Mouse (Mus musculus): ENCODE data around the gene Bcl11a. TPM values are rescaled to one million over a fixed set of nuclear protein-coding genes. Genes with fewer than 3 reads are reported as not detected.

Gene Bcl11a
- polyA plus RNA-seq, 1 experiment: 0.23 TPM

- no peak for TF ChIP-seq POLR2A (IDR thresholded peaks at IDR 0.05; ENCODE audit: borderline replicate concordance, low read depth, low read length)
- no peak for TF ChIP-seq CTCF (IDR thresholded peaks at IDR 0.05; ENCODE audit: low read depth, low read length)
- no peaks in the 10 kb centered on the region for H3K4me1 ChIP-seq (ENCODE audit: control insufficient read depth, insufficient read depth, low read length)
- H3K27ac ChIP-seq (ENCODE audit: insufficient read depth, low read depth, low read length): no peak overlapping the region
- H3K4me3 ChIP-seq (ENCODE audit: insufficient read depth, low read length): no peak overlapping the region
These were observed 68.2 kb downstream of the Bcl11a start for GRCm38 (mm10) chr11:24146034-24146433.

- no peak for TF ChIP-seq CTCF (IDR thresholded peaks at IDR 0.05; ENCODE audit: low read depth, low read length)
- TF ChIP-seq POLR2A (IDR thresholded peaks at IDR 0.05; ENCODE audit: borderline replicate concordance, low read depth, low read length): no peak
- H3K4me3 ChIP-seq (ENCODE audit: insufficient read depth, low read length): no peak overlapping the region
- no peaks in the 10 kb centered on the region for H3K4me1 ChIP-seq (ENCODE audit: control insufficient read depth, insufficient read depth, low read length)
- H3K27ac ChIP-seq (ENCODE audit: insufficient read depth, low read depth, low read length): no peak overlapping the region
These were observed 68.6 kb downstream of the Bcl11a start for GRCm38 (mm10) chr11:24146437-24146836.

DNA sequence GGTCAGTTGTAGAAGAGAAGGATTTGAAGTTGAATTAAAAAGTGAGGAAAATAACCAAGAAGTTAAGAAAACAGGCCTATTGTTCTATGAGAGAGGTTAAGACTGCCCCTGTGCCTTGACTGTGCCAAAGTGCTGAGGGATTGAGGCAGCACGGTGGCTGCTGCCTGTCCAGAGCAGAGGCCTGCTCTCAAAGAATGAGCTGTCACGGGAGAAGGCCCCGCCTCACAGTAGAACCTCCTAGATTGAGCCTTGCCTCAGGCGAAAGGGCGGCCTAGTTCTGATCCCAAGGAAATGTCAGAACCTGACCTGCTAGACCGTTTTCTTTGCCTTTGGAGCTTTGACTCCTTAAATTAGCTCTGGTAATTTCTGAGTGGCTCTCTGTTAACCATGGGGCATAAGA lies 69.8 kb downstream of the Bcl11a start:
- Histone ChIP-seq H3K4me3 (ENCODE audit: insufficient read depth, low read length) (no peak overlapping the region), H3K4me1 (ENCODE audit: control insufficient read depth, insufficient read depth, low read length) (no peaks in the 10 kb centered on the region), H3K27ac (ENCODE audit: insufficient read depth, low read depth, low read length) (no peak overlapping the region)
- no peak for TF ChIP-seq POLR2A (IDR thresholded peaks at IDR 0.05; ENCODE audit: borderline replicate concordance, low read depth, low read length)
- TF ChIP-seq CTCF (IDR thresholded peaks at IDR 0.05; ENCODE audit: low read depth, low read length): no peak

- TF ChIP-seq CTCF (IDR thresholded peaks at IDR 0.05; ENCODE audit: low read depth, low read length) (no peak), POLR2A (IDR thresholded peaks at IDR 0.05; ENCODE audit: borderline replicate concordance, low read depth, low read length) (no peak)
- H3K4me3 ChIP-seq (ENCODE audit: insufficient read depth, low read length): no peak overlapping the region
- no peaks in the 10 kb centered on the region for H3K4me1 ChIP-seq (ENCODE audit: control insufficient read depth, insufficient read depth, low read length)
- no peak overlapping the region for H3K27ac ChIP-seq (ENCODE audit: insufficient read depth, low read depth, low read length)
These were observed 70.7 kb downstream of the Bcl11a start for GRCm38 (mm10) chr11:24148545-24148944.

- Histone ChIP-seq H3K4me1 (ENCODE audit: control insufficient read depth, insufficient read depth, low read length) (no peaks in the 10 kb centered on the region), H3K27ac (ENCODE audit: insufficient read depth, low read depth, low read length) (no peak overlapping the region), H3K4me3 (ENCODE audit: insufficient read depth, low read length) (no peak overlapping the region)
- TF ChIP-seq POLR2A (IDR thresholded peaks at IDR 0.05; ENCODE audit: borderline replicate concordance, low read depth, low read length) (no peak), CTCF (IDR thresholded peaks at IDR 0.05; ENCODE audit: low read depth, low read length) (no peak)
These were observed 71.8 kb downstream of the Bcl11a start for GRCm38 (mm10) chr11:24149462-24150220.

GRCm38 (mm10) chr11:24152076-24152784 lies 74.4 kb downstream of the Bcl11a start:
- H3K4me1 ChIP-seq (ENCODE audit: control insufficient read depth, insufficient read depth, low read length): no peaks in the 10 kb centered on the region
- H3K27ac ChIP-seq (ENCODE audit: insufficient read depth, low read depth, low read length): no peak overlapping the region
- TF ChIP-seq CTCF (IDR thresholded peaks at IDR 0.05; ENCODE audit: low read depth, low read length) (no peak), POLR2A (IDR thresholded peaks at IDR 0.05; ENCODE audit: borderline replicate concordance, low read depth, low read length) (no peak)
- H3K4me3 ChIP-seq (ENCODE audit: insufficient read depth, low read length): no peak overlapping the region

GRCm38 (mm10) chr11:24153049-24153448 lies 75.2 kb downstream of the Bcl11a start:
- Histone ChIP-seq H3K4me1 (ENCODE audit: control insufficient read depth, insufficient read depth, low read length) (no peaks in the 10 kb centered on the region), H3K4me3 (ENCODE audit: insufficient read depth, low read length) (no peak overlapping the region), H3K27ac (ENCODE audit: insufficient read depth, low read depth, low read length) (no peak overlapping the region)
- TF ChIP-seq POLR2A (IDR thresholded peaks at IDR 0.05; ENCODE audit: borderline replicate concordance, low read depth, low read length): no peak
- no peak for TF ChIP-seq CTCF (IDR thresholded peaks at IDR 0.05; ENCODE audit: low read depth, low read length)

- TF ChIP-seq POLR2A (IDR thresholded peaks at IDR 0.05; ENCODE audit: borderline replicate concordance, low read depth, low read length) (no peak), CTCF (IDR thresholded peaks at IDR 0.05; ENCODE audit: low read depth, low read length) (no peak)
- Histone ChIP-seq H3K4me3 (ENCODE audit: insufficient read depth, low read length) (no peak overlapping the region), H3K4me1 (ENCODE audit: control insufficient read depth, insufficient read depth, low read length) (no peaks in the 10 kb centered on the region), H3K27ac (ENCODE audit: insufficient read depth, low read depth, low read length) (no peak overlapping the region)
These were observed 80.2 kb downstream of the Bcl11a start for GRCm38 (mm10) chr11:24158026-24158425.

DNA sequence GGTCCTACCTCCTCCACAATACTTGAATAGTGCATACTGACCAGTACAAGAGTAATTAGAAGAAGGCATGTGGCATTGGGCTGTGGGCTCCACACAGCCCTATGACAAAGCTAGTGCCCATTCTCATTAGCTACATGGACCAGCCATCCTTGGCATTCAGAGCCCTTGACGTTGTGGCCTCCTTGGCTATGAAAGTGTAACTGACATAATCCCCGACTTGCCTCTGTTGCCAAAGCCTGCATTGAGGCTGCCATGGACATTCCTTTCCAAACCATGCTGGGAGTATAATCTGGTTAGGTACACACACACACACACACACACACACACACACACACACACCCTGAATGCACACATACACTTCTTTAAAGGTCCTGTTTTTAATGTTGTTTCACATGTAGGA lies 81.8 kb downstream of the Bcl11a start:
- no peak for TF ChIP-seq CTCF (IDR thresholded peaks at IDR 0.05; ENCODE audit: low read depth, low read length)
- TF ChIP-seq POLR2A (IDR thresholded peaks at IDR 0.05; ENCODE audit: borderline replicate concordance, low read depth, low read length): no peak
- Histone ChIP-seq H3K4me3 (ENCODE audit: insufficient read depth, low read length) (no peak overlapping the region), H3K4me1 (ENCODE audit: control insufficient read depth, insufficient read depth, low read length) (no peaks in the 10 kb centered on the region), H3K27ac (ENCODE audit: insufficient read depth, low read depth, low read length) (no peak overlapping the region)

GRCm38 (mm10) chr11:24161458-24161857 lies 83.6 kb downstream of the Bcl11a start:
- no peak overlapping the region for H3K27ac ChIP-seq (ENCODE audit: insufficient read depth, low read depth, low read length)
- TF ChIP-seq POLR2A (IDR thresholded peaks at IDR 0.05; ENCODE audit: borderline replicate concordance, low read depth, low read length) (no peak), CTCF (IDR thresholded peaks at IDR 0.05; ENCODE audit: low read depth, low read length) (no peak)
- H3K4me1 ChIP-seq (ENCODE audit: control insufficient read depth, insufficient read depth, low read length): no peaks in the 10 kb centered on the region
- no peak overlapping the region for H3K4me3 ChIP-seq (ENCODE audit: insufficient read depth, low read length)

Data from bone marrow macrophage, adult 2 months (primary cell).